Comparison of ENCODE assay signal across 20 mouse cellular contexts in the genomic region with DNA sequence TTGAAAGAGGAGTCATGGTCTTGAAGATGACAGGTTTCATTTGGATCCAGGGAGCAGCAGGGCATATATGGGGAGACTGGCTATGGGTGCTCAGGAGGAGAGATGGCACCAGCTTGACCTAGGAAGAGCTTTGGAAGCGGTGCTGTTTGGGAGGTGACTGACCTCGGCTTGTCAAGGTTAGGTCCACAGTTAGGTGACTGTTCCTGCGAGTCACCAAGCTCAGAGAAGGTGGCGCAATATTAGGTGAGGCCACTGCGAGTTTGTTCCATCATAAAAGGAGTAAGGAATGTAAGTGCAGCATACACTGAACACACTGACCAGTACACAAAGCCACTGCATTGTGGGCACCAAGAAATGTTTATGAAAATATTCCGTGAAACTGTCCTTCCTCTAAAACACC.
A peak's percentile ranks its signal among the peaks of the same experiment; 100 is the strongest.
DNase-seq lines count a peak whose midpoint lies in the region; ATAC-seq lines count a peak whose summit lies in the region.
"Had no signal": no experiment of that assay in that cellular context is flagged by ENCODE, and none has a peak within 500 bp of the region (broad histone marks: within the 10 kb centered on the region; RNA-seq: fewer than 3 reads in every experiment).

No protein-coding gene starts in this region.

- peak; percentile 41; the same call in 1 of the 2 replicates for ATAC-seq in liver, embryonic 12.5 days
- no peak for ATAC-seq in liver, embryonic 11.5 days (replicated peaks; ENCODE audit: low FRiP score)
- 0 out of 2 replicates have a peak, but pooled peaks have one; percentile 15 for ATAC-seq in common myeloid progenitor, adult 5-6 weeks (replicated peaks; ENCODE audit: low read depth, poor library complexity, severe bottlenecking)
- peak; percentile 49 for ATAC-seq in liver, embryonic 16.5 days (ENCODE audit: low read depth)
- ATAC-seq: forebrain, embryonic 16.5 days; hindbrain, postnatal 0 days had no signal

- peaks cover 92% of the 10 kb centered on the region for H3K36me3 ChIP-seq in liver, embryonic 12.5 days
- peaks cover 10% of the 10 kb centered on the region; the same call in 1 of the 2 replicates for H3K36me3 ChIP-seq in liver, embryonic 11.5 days (ENCODE audit: control insufficient read depth, insufficient read depth, low read length)
- H3K36me3 ChIP-seq in liver, embryonic 16.5 days (ENCODE audit: control insufficient read depth, insufficient read depth), result peaks cover 3% of the 10 kb centered on the region
- H3K36me3 ChIP-seq: forebrain, embryonic 12.5 days had no signal

- H3K4me1 ChIP-seq in liver, embryonic 12.5 days, result no peaks in the 10 kb centered on the region
- H3K4me1 ChIP-seq in liver, embryonic 11.5 days (replicated peaks; ENCODE audit: control insufficient read depth, insufficient read depth, low read length), result 0 out of 2 replicates have a peak, but pooled peaks cover 2% of the 10 kb centered on the region
- H3K4me1 ChIP-seq in liver, embryonic 16.5 days (ENCODE audit: control insufficient read depth, low read depth, low read length), result peaks cover 2% of the 10 kb centered on the region; the same call in 1 of the 2 replicates
- H3K4me1 ChIP-seq: heart, embryonic 10.5 days had no signal

- no peak for DNase-seq in liver, embryonic 11.5 days (ENCODE audit: low spot score)
- no peak for DNase-seq in retina, postnatal 1 day
- DNase-seq in heart, adult 11 months, result no peak
- DNase-seq: adrenal gland, adult 2 months; cerebellum, adult 11-12 months; cerebellum, adult 9-10 months; cerebellum, postnatal 25 days; gastrocnemius, adult 2 months; gastrocnemius, postnatal 25 days; heart, adult 18-20 months; heart, postnatal 10 days had no signal

- H3K27me3 ChIP-seq in liver, embryonic 12.5 days (replicated peaks), result no peaks in the 10 kb centered on the region
- no peaks in the 10 kb centered on the region for H3K27me3 ChIP-seq in liver, embryonic 11.5 days (replicated peaks; ENCODE audit: control insufficient read depth, insufficient read depth, low read length)
- H3K27me3 ChIP-seq in liver, embryonic 16.5 days (ENCODE audit: control insufficient read depth, insufficient read depth, low read depth, low read length), result no peaks in the 10 kb centered on the region
- H3K27me3 ChIP-seq: embryonic facial prominence, embryonic 13.5 days; forebrain, embryonic 12.5 days; hindbrain, embryonic 13.5 days had no signal

- H3K4me3 ChIP-seq in liver, embryonic 12.5 days, result no peak overlapping the region
- no peak overlapping the region for H3K4me3 ChIP-seq in liver, embryonic 11.5 days (ENCODE audit: low read depth, low read length)
- no peak overlapping the region for H3K4me3 ChIP-seq in liver, embryonic 16.5 days (ENCODE audit: low read depth, low read length)
- H3K4me3 ChIP-seq: embryonic facial prominence, embryonic 13.5 days; forebrain, embryonic 12.5 days; gastrocnemius, adult 2 months; heart, embryonic 10.5 days; hindbrain, embryonic 13.5 days had no signal

- H3K9ac ChIP-seq in liver, embryonic 12.5 days, result no peak overlapping the region
- H3K9ac ChIP-seq in liver, embryonic 11.5 days (ENCODE audit: low read depth, low read length), result no peak overlapping the region
- H3K9ac ChIP-seq in liver, embryonic 16.5 days (ENCODE audit: low read depth, low read length), result no peak overlapping the region
- H3K9ac ChIP-seq: embryonic facial prominence, embryonic 13.5 days; forebrain, embryonic 12.5 days; hindbrain, embryonic 13.5 days had no signal

- no peaks in the 10 kb centered on the region for H3K9me3 ChIP-seq in liver, embryonic 12.5 days (replicated peaks)
- H3K9me3 ChIP-seq in liver, embryonic 11.5 days (ENCODE audit: control insufficient read depth, low read length), result no peaks in the 10 kb centered on the region
- H3K9me3 ChIP-seq in liver, embryonic 16.5 days (replicated peaks; ENCODE audit: control insufficient read depth, low read length), result no peaks in the 10 kb centered on the region
- H3K9me3 ChIP-seq: embryonic facial prominence, embryonic 13.5 days; forebrain, embryonic 12.5 days; heart, embryonic 10.5 days; hindbrain, embryonic 13.5 days had no signal

- 79% methylated on average over 6 of the region's 6 CpGs for WGBS in liver, embryonic 12.5 days (ENCODE audit: insufficient replicate concordance)
- WGBS in liver, embryonic 11.5 days, result 88% methylated on average over 6 of the region's 6 CpGs
- WGBS in liver, embryonic 16.5 days (ENCODE audit: insufficient replicate concordance), result 78% methylated on average over 6 of the region's 6 CpGs

- H3K4me2 ChIP-seq in liver, embryonic 12.5 days, result no peak overlapping the region
- H3K4me2 ChIP-seq in liver, embryonic 11.5 days, result no peak overlapping the region
- H3K4me2 ChIP-seq in liver, embryonic 16.5 days (ENCODE audit: low read depth, low read length), result no peak overlapping the region
- H3K4me2 ChIP-seq: embryonic facial prominence, embryonic 13.5 days; forebrain, embryonic 12.5 days; hindbrain, embryonic 13.5 days had no signal

- no peak overlapping the region for H3K27ac ChIP-seq in liver, embryonic 12.5 days
- H3K27ac ChIP-seq in liver, embryonic 11.5 days (ENCODE audit: low read depth, low read length), result no peak overlapping the region
- H3K27ac ChIP-seq in liver, embryonic 16.5 days (ENCODE audit: low read length), result no peak overlapping the region
- H3K27ac ChIP-seq: embryonic facial prominence, embryonic 13.5 days; forebrain, embryonic 12.5 days; gastrocnemius, adult 2 months; heart, embryonic 10.5 days; hindbrain, embryonic 13.5 days; hindbrain, postnatal 0 days had no signal
